Mouse (Mus musculus): ENCODE data around the gene Phactr3.

Phactr3 gene

GRCm38 (mm10) chr2:178135713-178136112 lies 16.9 kb downstream of the Phactr3 start:
- DNase-seq (ENCODE audit: low spot score in 2 of 2) = no peak

GRCm38 (mm10) chr2:178137518-178137917 lies 18.7 kb downstream of the Phactr3 start:
- peak; percentile 51 to 65 for DNase-seq (ENCODE audit: low spot score in 2 of 2)

- peak in 1 of 2 experiments; percentile 46 for DNase-seq (ENCODE audit: low spot score in 2 of 2)
Measured at GRCm38 (mm10) chr2:178141489-178141922, 22.7 kb downstream of the Phactr3 start.

GRCm38 (mm10) chr2:178142291-178143023 lies 23.7 kb downstream of the Phactr3 start:
- DNase-seq (ENCODE audit: low spot score in 2 of 2) = peak in 1 of 2 experiments; percentile 29

- DNase-seq (ENCODE audit: low spot score in 2 of 2) = no peak
Measured at GRCm38 (mm10) chr2:178143024-178143415, 24.2 kb downstream of the Phactr3 start.

GRCm38 (mm10) chr2:178143898-178144297 lies 25.1 kb downstream of the Phactr3 start:
- no peak for DNase-seq (ENCODE audit: low spot score in 2 of 2)

- DNase-seq (ENCODE audit: low spot score in 2 of 2) = no peak
Measured at GRCm38 (mm10) chr2:178149312-178149711, 30.5 kb downstream of the Phactr3 start.

GRCm38 (mm10) chr2:178150697-178151096 lies 31.9 kb downstream of the Phactr3 start:
- no peak for DNase-seq (ENCODE audit: low spot score in 2 of 2)

GRCm38 (mm10) chr2:178153601-178154000 lies 34.8 kb downstream of the Phactr3 start:
- no peak for DNase-seq (ENCODE audit: low spot score in 2 of 2)

- DNase-seq (ENCODE audit: low spot score in 2 of 2) = no peak
Measured at GRCm38 (mm10) chr2:178154129-178154528, 35.4 kb downstream of the Phactr3 start.

GRCm38 (mm10) chr2:178154576-178154975 lies 35.8 kb downstream of the Phactr3 start:
- DNase-seq (ENCODE audit: low spot score in 2 of 2) = peak in 1 of 2 experiments; percentile 50

- no peak for DNase-seq (ENCODE audit: low spot score in 2 of 2)
Measured at GRCm38 (mm10) chr2:178155176-178155916, 36.6 kb downstream of the Phactr3 start.

GRCm38 (mm10) chr2:178155917-178156282 lies 37.1 kb downstream of the Phactr3 start:
- DNase-seq (ENCODE audit: low spot score in 2 of 2) = no peak

- DNase-seq (ENCODE audit: low spot score in 2 of 2) = no peak
Measured at GRCm38 (mm10) chr2:178158936-178159335, 40.2 kb downstream of the Phactr3 start.

- no peak for DNase-seq (ENCODE audit: low spot score in 2 of 2)
Measured at GRCm38 (mm10) chr2:178163981-178164380, 45.2 kb downstream of the Phactr3 start.

GRCm38 (mm10) chr2:178165943-178166342 lies 47.2 kb downstream of the Phactr3 start:
- DNase-seq (ENCODE audit: low spot score in 2 of 2) = no peak

- DNase-seq (ENCODE audit: low spot score in 2 of 2) = no peak
Measured at GRCm38 (mm10) chr2:178169983-178170382, 51.2 kb downstream of the Phactr3 start.

GRCm38 (mm10) chr2:178173951-178174350 lies 55.2 kb downstream of the Phactr3 start:
- no peak for DNase-seq (ENCODE audit: low spot score in 2 of 2)

- no peak for DNase-seq (ENCODE audit: low spot score in 2 of 2)
Measured at GRCm38 (mm10) chr2:178175286-178175931, 56.6 kb downstream of the Phactr3 start.

GRCm38 (mm10) chr2:178184251-178184650 lies 65.5 kb downstream of the Phactr3 start:
- no peak for DNase-seq (ENCODE audit: low spot score in 2 of 2)

GRCm38 (mm10) chr2:178184862-178185261 lies 66.1 kb downstream of the Phactr3 start:
- no peak for DNase-seq (ENCODE audit: low spot score in 2 of 2)

GRCm38 (mm10) chr2:178188988-178189387 lies 70.2 kb downstream of the Phactr3 start:
- no peak for DNase-seq (ENCODE audit: low spot score in 2 of 2)
